Mouse (Mus musculus) monocyte, adult 2 months (primary cell): ENCODE measurements around the gene Nrap.
"Not testable (repeated sequence)": the region's sequence is repeated elsewhere in the genome, so short reads cannot be mapped to it uniquely, and the experiment has no call there.

Experiments used
- DNase-seq, 2 experiments: peaks; one replicate each; pipeline ENCODE4 v3.0.0; 2022; ENCODE audit warnings: low spot score in 2 of 2, low read depth in 1 of 2

Nrap gene

DNA sequence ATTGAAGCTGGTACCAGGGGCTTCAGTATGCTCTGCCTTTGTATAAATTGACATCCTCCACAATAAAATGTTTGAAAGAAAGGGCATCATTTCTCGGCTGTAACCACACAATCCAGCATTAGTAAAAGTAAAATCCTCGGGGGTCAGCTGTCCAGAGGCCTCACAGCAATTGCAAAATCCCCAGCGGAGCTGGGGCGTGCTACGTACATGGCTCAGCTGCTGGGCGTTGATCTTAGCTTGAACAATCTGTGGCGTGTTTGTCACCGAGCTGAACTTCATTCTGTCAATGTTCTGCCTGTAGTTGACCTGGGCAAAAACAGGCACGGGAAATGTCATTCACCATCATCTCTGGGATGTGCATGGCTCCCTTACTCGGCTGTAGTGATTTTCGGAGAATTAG lies 23.7 kb downstream of the Nrap start:
- no peak for DNase-seq

DNA sequence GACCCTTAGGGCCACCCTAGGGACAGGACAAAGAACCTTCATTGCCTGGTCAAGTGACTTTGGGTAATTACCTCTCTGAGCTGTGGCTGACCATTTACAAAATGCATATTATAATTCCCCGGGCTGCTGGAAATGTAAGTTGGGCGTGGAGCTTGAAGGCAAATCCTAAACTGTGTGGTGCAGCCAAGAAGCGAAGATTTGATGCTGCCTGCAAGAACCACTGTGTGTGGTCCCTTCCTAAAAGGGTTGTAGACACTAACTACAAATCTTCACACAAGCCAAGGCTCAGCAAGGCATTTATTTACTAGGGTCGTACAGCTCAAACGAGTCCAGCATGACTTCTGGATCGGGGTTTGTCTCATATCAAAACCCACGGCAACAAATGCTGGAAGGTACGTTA lies 25.3 kb downstream of the Nrap start:
- DNase-seq: no peak

DNA sequence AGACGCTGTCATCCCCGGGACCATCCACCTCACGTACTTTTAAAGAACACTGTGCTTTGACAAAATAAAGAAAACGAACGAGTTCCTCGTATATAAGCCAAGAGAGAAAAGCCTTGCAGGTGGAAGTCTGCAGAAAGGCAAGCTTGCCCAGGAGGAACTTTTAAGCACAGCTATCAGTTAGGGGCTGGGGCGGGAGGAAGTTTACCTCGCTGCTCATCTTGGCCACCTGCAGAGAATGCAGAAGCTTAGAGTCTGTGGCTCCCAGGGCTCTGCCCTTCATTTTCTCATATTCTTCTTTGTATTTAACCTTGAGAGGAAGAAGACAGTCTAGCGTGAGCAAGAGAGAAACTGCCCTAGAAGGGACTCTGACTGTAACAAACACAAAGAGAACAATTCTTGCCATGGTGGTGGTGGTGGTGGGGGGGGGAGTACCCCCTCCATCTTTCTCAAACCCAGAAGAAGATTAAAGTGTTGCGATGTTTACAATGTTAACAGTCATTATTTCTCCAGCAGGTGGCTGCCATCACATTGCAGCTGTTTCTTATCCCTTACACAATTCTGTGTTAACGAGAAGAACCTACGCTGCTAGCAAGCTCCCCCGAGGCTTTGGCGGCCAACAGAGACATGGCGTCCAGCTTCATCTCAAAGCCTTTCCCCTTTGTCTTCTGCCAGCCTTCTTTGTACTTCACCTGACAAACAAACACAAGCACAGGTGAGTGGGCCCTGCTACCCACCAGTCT lies 25.9 kb downstream of the Nrap start:
- no peak for DNase-seq

DNA sequence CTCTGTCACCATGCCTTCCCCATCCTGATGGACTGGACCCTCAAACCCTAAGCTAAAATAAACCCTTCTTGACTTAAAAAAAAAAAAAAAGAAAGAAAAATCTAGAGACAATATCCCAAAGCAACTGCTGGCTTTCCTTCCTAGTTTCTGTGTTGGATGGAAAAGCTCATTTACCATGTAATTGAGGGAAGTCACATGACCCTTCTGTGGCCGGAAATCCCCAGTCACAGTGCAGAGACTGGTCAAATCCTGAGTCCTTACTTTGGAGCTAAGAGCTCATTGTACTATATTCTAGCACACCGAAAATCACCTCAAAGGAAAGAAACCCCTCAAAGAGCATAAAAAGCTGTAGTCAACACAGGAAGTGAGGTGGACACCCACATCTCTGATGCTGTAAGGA lies 30.9 kb downstream of the Nrap start:
- no peak for DNase-seq

DNA sequence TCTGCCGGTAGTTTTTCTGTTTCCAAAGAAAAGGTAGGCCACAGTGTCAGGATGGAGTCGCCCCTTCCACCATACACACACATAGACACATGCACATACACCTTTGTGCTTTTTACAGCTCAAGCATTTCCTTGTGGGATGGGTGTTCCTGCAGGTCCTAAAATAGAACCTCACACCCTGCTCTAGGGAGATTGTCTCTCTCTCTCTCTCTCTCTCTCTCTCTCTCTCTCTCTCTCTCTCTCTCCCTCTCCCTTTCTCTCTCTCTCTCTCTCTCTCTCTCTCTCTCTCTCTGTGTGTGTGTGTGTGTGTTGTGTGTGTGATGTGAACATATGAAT lies 32.5 kb downstream of the Nrap start:
- not testable (repeated sequence) for DNase-seq

DNA sequence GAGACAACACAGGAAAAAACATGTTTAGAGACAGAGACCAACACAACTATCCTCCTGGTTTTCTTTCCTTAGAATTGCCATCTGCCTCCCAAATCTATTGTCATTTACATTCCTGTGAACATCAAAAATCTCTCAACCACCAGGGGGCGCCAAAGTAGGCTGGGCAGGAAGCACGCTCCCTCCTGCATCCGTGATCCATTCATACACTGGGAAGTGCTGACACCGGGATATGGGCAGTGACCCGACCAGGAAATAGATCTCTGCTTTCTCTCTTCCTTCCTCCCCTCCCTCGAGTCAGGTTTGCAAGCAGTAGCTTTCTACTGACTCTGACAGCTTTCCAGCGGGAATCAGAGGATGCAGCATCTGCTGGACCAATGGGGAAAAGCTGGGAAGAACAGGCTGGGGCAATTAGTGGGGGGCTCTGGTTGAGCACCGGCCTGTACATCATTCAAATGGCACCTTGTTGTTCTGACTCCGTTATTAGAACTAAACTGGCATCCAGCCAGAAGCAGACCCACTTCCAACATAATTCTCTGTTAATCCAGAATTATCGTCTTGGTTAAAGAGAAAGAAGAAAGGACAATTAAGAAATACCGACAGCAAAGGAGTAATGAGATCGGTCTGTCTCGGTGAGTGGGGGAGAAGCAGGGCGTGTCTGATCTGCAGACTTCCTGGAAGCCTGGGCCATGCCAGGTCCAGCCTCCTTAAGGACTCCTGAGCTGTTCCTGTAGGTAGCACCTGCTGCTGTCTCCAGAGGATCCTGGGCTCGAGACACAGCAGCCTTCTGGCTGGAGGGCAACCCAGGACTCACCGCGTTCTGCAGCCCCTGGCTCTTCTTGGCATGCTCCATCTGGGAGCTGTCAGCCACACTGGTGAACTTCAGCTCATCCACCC lies 33.1 kb downstream of the Nrap start:
- DNase-seq: peak in 1 of 2 experiments; percentile 16

DNA sequence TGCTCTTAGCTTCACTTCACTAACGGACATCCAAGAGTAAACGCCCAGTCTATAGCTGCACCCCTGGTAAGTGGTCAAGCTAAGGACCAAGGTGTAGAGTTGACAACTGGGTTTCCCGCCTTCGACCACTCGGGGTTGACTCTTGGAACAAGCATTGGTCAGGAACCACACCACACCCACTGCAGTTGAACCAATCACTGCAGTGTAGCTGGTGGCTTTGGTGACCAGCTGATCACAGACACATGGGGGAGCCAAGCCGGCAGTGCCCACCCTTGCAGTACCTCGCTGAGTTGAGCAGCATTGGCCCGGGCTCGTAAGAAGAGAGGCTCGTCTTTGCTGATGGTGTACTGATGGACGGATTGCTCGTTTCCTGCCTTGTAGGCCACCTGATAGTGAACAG lies 34.6 kb downstream of the Nrap start:
- DNase-seq: no peak

DNA sequence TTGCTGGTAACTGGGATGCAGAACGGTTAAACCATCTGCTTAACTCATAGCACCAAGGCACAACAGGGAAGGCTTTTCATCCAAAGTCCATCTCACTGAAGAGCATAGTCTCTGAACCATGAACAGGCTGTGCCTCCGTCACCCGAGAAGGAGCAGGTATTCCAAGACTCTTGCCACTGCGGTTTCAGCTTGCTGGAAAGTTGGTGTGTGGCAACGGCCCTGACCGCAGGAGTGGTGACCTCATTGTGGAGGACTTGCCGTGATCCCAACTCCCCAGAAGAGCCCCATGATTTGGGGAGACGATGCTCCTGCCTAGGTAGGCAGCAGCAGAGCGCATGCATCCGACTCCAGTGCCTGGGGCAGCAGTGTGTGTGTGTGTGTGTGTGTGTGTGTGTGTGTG lies 36.1 kb downstream of the Nrap start:
- DNase-seq: no peak

DNA sequence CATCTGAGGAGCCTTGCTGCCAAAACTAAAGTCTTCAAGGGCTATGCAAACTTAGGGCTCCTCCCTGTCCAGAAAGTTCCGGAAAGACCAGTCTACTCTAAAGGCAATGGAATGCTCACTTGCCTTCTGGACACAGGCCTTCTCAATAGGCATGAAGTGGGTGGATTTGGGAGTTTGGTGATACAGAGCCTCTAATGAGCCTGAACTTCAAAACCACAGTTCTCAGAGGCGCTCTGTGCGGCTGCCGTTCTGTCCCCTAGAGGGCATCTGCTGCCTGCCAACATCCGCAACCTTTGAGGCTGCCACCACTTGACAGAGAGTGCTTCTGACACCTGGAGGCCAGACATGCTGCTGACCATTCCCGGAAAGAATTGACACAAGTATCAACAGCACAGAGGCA lies 40.5 kb downstream of the Nrap start:
- DNase-seq: no peak

DNA sequence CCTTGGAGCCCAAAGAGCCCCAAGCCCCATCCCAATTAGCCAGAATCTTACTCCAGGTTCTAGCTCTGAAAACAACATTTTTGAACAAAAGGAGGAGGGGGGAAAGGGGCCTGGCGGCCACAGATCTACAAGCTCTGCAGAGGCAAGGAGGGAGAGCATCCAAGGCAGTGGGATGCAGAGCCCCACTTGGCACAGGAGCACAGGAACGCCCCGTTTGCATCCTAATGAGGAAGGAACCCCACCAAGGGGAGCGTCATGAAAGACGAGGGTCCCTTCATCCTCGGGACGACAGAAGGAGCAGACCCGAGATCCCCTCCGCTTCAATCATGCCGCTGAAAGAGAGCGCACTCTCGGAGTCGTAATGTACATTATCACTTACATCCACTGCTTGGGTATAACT lies 43.1 kb downstream of the Nrap start:
- DNase-seq: no peak

DNA sequence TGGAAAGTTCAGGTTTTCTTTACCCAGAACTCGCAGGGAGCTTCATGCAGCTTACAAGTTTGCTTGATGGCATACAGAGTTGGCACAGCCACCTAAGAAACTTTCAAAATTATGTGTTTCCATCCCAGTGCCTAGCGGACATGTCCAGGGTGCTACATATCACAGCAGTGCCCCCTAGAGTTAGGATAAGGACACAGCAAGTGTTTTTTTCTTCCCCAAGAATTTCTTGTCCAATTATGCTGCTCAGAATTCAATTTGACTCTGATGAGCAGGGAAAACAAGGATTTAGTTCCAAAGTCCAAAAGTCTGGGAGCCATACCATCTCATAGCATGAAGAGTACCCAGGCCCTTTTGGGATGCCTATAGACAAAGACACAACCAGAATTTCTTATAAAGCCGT lies 43.8 kb downstream of the Nrap start:
- DNase-seq: no peak

DNA sequence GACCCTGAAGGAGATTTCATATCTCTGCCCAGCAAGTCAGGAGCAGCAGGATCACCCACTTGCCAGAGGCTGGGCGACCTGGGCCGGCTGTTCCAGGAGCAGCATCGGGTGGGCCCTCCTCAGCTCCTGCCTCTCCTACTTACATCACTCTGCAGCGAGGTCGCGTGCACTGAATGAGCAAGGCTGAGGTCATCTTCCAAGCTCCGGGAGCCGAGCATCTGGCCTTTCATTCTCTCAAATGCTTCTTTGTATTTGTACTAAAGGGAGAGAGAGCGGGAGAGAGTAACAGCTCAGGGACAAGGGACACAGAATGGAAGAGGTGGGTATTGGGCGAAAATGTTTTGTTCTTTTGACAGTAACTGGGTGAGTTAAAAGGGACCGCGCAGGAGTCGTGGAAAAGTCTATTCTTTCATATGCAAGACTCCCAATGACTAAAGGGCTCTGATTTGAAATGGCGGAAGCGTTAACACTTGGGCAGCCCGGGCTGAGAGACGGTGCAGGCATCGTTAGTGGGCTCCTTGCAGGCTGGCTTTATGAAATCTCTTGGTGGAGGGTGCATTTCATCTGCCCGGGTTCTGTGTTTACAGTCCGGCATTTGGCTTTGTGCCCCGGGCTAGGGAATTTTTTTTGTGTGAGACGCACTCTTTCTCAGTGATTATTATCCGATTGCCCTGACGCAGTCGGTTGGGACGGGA lies 45.8 kb downstream of the Nrap start:
- DNase-seq: no peak

DNA sequence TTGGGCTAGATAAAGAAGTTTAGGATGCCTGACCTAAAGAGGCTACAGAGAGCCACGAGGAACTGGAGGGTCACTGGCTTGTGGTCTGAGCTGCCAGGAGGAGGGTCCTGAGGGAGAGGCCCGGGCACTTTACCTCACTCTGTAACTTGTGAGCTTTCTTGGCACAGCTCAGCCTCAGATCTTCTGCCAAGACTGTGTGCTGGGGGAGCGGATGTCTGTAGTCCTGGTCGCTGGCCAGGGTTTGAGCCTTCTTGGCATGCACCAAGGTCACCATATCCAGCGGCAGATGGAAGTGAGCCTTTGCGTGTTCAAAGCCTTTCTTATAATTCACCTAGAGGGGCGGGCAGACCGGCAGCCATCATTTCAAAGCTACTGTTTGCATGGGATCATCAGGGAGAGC lies 47.8 kb downstream of the Nrap start:
- no peak for DNase-seq

DNA sequence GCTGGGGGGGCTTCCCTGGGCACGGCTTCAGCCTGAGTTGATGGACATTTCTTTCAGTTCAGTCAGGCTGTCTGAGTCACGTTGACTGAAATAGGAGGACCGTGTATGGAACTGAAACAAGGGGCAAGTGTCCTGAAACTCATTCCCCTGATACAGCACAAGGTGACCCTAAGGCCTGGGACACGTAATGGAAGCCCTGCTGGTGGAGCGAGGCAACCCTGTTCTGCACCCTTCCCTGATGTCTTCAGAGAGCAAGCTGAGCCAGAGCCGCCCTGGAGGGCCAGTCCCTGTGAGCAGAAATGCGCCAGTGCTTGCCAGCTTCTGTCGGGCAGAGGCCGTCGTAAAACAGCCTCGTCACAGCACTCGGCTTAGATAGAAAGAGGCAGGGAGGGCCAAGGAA lies 53.0 kb downstream of the Nrap start:
- DNase-seq: no peak

DNA sequence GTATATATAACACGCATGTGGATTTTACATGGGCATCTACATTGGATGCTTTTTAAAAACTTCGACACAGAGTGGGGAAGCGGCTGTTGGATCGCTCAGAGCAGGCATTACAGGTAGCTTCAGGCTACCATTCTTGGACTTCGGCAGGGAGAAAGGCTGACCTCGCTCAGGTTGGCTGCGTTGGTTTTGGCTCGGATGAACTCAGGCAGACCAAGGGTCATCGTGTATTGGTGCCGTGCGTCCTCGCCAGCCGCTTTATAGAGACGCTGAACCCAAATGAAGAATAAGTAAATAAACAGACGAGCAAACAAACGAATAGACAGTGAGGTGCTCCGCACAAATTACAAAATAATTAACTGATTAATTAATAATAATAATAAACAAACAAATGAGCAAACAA lies 53.5 kb downstream of the Nrap start:
- DNase-seq: no peak

DNA sequence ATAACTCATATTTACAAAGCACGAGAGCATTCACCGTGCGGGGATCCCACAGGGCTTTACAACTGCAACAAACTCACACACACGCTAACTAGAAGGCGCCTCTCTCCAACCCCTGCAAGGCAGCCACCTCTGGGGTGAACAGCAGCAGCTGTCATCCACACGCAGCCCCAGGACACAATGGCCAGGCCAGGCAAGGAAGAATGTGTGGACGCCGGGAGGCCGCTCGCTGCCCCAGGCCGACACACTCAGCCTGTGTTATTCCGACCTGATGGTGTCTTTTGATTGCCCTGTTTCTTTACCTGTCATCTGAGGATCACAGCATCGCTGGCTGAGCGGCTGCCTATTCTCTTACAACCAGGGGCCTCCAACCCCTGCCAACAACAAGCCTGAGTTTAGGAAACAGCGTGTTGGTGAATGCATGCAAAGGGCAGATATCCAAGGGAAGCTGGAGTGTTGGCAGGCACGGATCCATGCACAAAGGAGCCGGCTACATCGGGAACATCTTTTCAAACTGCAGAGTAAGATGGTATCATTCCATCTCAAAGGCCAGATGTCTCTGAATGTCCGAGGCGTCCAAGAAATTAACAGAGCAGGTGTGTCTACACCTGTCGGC lies 63.5 kb downstream of the Nrap start:
- no peak for DNase-seq

DNA sequence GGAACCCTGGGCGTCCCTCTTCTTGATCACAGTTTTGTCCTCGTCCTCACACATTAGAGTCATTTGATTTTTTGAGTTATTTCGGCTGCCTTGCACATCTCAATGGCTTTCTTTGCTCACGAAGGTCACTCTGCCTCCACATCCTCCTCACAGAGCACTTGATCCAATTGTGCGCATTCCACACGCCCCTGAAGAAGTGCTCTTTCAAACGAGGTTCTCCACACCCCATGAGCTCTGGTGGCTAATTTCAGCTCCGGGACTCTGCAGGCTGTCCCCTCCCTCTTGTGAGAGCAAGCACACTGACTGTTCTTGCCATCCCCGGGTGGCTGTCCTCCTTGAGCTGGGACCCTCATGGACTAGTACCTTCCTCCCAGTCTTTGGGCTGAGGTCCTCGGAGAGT lies 64.2 kb downstream of the Nrap start:
- no peak for DNase-seq

DNA sequence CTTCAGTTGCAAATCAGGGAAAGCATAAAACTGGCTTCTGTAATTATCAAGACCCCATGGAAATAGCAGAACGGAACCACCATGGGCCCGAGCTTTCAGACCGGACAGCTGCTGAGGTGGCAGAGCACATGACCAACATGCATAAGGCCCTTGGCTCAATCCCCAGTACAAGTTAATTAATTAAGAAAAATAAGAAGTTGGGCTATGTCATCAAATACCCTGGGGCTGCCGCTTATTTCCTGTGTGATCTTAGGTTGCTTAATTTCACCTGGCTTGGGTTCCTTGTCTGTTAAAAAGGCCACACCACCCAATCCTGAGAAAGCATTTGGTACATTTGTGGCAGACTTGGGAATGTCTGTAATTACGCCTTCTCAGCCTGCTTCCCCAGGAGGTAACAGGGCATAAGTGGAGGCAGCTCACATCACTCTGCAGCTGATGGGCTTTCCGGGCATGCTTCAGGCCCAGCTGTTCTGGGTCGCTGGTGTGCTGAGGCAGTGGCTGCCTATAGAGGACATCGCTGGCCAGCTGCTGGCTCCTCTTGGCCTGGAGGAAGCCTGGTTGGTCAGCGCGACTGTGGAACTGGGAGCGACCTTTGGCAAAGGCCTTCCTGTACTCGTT lies 68.4 kb downstream of the Nrap start:
- DNase-seq: no peak

DNA sequence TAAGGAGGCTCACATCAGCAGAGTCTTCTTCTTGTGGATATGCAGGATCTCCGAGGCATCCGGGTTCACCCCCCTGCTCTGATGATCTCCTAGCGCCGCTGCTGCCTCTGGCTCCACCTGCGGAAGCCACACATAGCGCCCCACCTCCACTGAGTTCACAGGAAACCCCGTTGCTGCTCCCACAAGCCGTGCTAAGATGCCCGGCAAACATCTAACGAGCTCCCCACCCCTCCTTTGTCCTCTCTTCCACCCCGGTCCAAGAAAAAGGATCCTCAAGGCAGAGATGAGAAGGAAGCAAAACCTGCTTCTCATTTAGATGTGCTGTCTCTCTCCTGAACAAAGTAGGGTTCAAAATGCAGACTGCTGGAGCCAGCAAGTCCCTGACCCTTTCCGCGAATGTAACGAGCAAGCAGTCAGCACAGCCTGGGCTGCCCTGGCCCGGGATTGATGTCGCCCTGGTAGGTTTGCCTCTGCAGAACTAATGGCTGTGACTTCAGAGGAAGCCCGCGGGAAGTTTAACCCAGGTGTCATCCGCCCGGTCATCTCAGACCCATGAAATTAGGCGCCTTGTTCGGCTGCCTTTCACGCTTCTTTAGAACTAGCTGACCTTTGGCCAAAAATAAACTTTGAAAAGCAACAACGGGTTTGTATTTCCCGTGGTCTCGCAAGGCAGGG lies 69.5 kb downstream of the Nrap start:
- no peak for DNase-seq

DNA sequence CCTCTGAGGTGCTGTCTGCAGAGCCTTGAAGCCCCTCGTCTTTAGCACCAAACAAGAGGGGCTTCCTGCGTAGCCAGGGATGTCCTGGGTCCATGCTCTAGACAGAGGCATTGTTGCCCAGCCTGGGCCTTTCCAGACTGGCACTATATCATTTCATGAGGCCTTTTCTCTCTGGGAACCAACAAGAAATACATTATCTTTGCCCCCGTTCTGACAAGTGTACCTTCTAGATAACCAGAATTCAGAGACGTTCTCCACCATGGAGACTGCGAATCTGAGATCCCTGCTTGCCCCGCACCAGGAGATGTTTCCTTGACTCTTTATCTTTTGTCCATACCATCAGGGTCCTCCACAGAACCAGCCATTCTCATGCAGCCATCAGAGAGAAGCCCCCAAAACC lies 70.2 kb downstream of the Nrap start:
- DNase-seq: no peak

DNA sequence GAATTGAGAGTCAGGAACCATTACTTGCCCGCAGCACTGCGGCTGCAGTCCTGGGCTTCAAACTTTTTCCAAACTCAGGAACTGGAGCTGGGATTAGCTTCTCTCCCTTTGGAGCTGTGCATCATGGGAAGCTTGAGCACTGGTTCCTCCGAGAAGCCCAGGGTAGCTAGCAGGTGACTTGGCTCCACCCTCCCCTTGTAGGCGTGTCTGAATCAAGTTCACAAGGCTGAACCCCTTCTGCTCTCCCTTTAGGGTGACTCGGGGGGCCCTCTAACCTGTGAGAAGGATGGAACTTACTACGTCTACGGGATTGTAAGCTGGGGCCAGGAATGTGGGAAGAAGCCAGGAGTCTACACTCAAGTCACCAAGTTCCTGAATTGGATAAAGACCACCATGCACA lies 70.6 kb downstream of the Nrap start:
- no peak for DNase-seq
